Mouse (Mus musculus) kidney, embryonic 15.5 days (tissue): ENCODE data around the gene Crtac1. TPM values are rescaled to one million over a fixed set of nuclear protein-coding genes. Genes with fewer than 3 reads are reported as not detected.

Experiments used
- ATAC-seq: fragments of 200-750 bp; cut with Nextera tagmentation; replicated peaks from 2 replicates; pipeline ENCODE4 v1.8.0; 2017; ENCODE audit warnings: moderate TSS enrichment; ENCODE audit not compliant: low FRiP score
- H3K27ac ChIP-seq: fragments of 300-500 bp; sonication (generic); 2 replicates; pipeline ENCODE4 v1.5.1; 2015; ENCODE audit warnings: mild to moderate bottlenecking, inconsistent platforms
- H3K27me3 ChIP-seq: fragments of 300-500 bp; sonication (generic); 2 replicates; pipeline ENCODE4 v1.6.1; 2015; ENCODE audit warnings: inconsistent platforms
- H3K36me3 ChIP-seq: fragments of 300-500 bp; sonication (generic); 2 replicates; pipeline ENCODE4 v1.6.1; 2015; ENCODE audit warnings: inconsistent platforms
- H3K4me1 ChIP-seq: fragments of 300-500 bp; sonication (generic); 2 replicates; pipeline ENCODE4 v1.6.1; 2015; ENCODE audit warnings: inconsistent platforms
- H3K4me2 ChIP-seq: fragments of 300-500 bp; sonication (generic); 2 replicates; pipeline ENCODE4 v1.6.1; 2015; ENCODE audit warnings: moderate library complexity, mild to moderate bottlenecking, inconsistent platforms
- H3K4me3 ChIP-seq: fragments of 300-500 bp; sonication (generic); replicated peaks from 2 replicates; pipeline ENCODE4 v1.5.1; 2015; ENCODE audit warnings: mild to moderate bottlenecking, inconsistent platforms
- H3K9ac ChIP-seq: fragments of 300-500 bp; sonication (generic); 2 replicates; pipeline ENCODE4 v1.6.1; 2015; ENCODE audit warnings: mild to moderate bottlenecking, inconsistent platforms
- H3K9me3 ChIP-seq: fragments of 300-500 bp; sonication (generic); replicated peaks from 2 replicates; pipeline ENCODE4 v1.6.1; 2016; ENCODE audit warnings: inconsistent platforms
- WGBS: fragments of 180-500 bp; shearing (Covaris S2); methylation state at CpG from one replicate; pipeline ENCODE4 v1.1.7; 2015; ENCODE audit warnings: mixed read lengths; 5-methylcytosine and 5-hydroxymethylcytosine counted together
- polyA plus RNA-seq: library from polyadenylated mRNA; unstranded; fragments of >200 nt; fragmentation: Nextera tagmentation; extraction: Ambion mirVana; gene quantifications from 2 replicates; pipeline ENCODE4 v1.2.1, GENCODE M21; 2015

Gene Crtac1
- polyA plus RNA-seq, 1 experiment from 2014 or later = 7.0 TPM

DNA sequence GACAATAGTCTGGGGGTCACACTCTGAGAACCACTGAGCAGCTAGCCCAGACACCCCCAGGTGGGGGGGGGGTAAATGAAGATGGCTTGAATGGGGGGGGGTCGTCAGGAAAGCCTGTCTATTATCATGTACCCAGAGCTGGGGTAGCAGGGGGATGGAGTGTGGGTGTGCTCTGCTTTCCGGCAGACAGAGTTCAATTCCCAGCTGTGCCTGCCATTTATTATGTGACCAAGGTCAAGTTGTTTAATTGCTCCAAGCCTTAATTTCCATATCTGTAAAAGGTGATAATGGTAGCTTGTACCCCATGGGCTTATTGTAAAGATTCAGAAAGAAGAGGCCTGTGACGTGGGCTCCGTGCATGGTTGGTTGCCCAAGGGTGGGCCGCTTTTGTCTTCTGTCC, 109.6 kb downstream of the Crtac1 start:
- ATAC-seq = no peak
- Histone ChIP-seq H3K9me3 (no peaks in the 10 kb centered on the region), H3K9ac (no peak overlapping the region), H3K4me1 (no peaks in the 10 kb centered on the region), H3K36me3 (no peaks in the 10 kb centered on the region), H3K27me3 (peaks cover 5% of the 10 kb centered on the region; the same call in 1 of the 2 replicates), H3K4me2 (no peak overlapping the region), H3K4me3 (no peak overlapping the region), H3K27ac (no peak overlapping the region)
- WGBS = 55% methylated on average over 5 of the region's 5 CpGs

- 61% methylated on average over 18 of the region's 18 CpGs for WGBS
- no peak overlapping the region for H3K4me2 ChIP-seq
- no peak overlapping the region for H3K4me3 ChIP-seq
- no peaks in the 10 kb centered on the region for H3K36me3 ChIP-seq
- no peak overlapping the region for H3K9ac ChIP-seq
- no peak overlapping the region for H3K27ac ChIP-seq
- H3K9me3 ChIP-seq = no peaks in the 10 kb centered on the region
- ATAC-seq = no peak
- H3K27me3 ChIP-seq = no peaks in the 10 kb centered on the region
- peaks cover 14% of the 10 kb centered on the region; the same call in 1 of the 2 replicates for H3K4me1 ChIP-seq
Measured at GRCm38 (mm10) chr19:42317648-42318425, 113.7 kb downstream of the Crtac1 start.

GRCm38 (mm10) chr19:42316998-42317397, 114.6 kb downstream of the Crtac1 start:
- Histone ChIP-seq H3K27me3 (no peaks in the 10 kb centered on the region), H3K4me1 (peaks cover 14% of the 10 kb centered on the region; the same call in 1 of the 2 replicates), H3K36me3 (no peaks in the 10 kb centered on the region), H3K4me3 (no peak overlapping the region), H3K9ac (no peak overlapping the region), H3K9me3 (no peaks in the 10 kb centered on the region), H3K27ac (no peak overlapping the region), H3K4me2 (no peak overlapping the region)
- no peak for ATAC-seq
- WGBS = 67% methylated on average over 8 of the region's 8 CpGs

DNA sequence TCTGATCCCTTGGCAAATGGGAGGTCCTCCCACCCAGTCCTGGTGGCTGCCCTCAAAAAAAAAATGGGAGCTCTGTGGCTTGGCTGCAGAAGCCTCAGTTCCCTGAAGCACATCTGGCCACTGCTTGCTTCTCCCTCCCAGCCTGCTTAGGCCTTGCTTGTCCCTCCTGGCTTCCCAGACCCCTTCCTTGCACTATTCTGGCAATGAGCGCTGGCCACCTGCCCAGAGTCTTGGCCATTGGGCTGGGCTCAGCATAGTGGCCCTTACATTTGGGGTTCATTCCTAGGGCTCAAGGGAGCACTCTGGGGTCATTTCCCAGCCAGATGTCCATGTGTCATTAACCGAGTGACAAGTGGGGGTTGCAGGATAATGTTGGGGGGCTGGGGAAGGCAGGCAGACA, 115.1 kb downstream of the Crtac1 start:
- Histone ChIP-seq H3K4me3 (no peak overlapping the region), H3K9ac (no peak overlapping the region), H3K4me1 (peaks cover 14% of the 10 kb centered on the region; the same call in 1 of the 2 replicates), H3K36me3 (no peaks in the 10 kb centered on the region), H3K9me3 (no peaks in the 10 kb centered on the region), H3K27me3 (no peaks in the 10 kb centered on the region), H3K4me2 (no peak overlapping the region), H3K27ac (no peak overlapping the region)
- 80% methylated on average over 2 of the region's 2 CpGs for WGBS
- no peak for ATAC-seq

- Histone ChIP-seq H3K9me3 (no peaks in the 10 kb centered on the region), H3K27me3 (no peaks in the 10 kb centered on the region), H3K4me1 (peaks cover 14% of the 10 kb centered on the region; the same call in 1 of the 2 replicates), H3K4me3 (no peak overlapping the region), H3K4me2 (no peak overlapping the region), H3K9ac (no peak overlapping the region), H3K36me3 (no peaks in the 10 kb centered on the region), H3K27ac (no peak overlapping the region)
- ATAC-seq = peak; percentile 75; the same call in 1 of the 2 replicates
- 0% methylated on average over 1 of the region's 1 CpGs for WGBS
Measured at GRCm38 (mm10) chr19:42315914-42316313, 115.7 kb downstream of the Crtac1 start.

GRCm38 (mm10) chr19:42315070-42315679, 116.4 kb downstream of the Crtac1 start:
- WGBS = 42% methylated on average over 6 of the region's 6 CpGs
- Histone ChIP-seq H3K36me3 (no peaks in the 10 kb centered on the region), H3K27me3 (no peaks in the 10 kb centered on the region), H3K4me3 (no peak overlapping the region), H3K4me1 (peaks cover 14% of the 10 kb centered on the region; the same call in 1 of the 2 replicates), H3K27ac (no peak overlapping the region), H3K4me2 (no peak overlapping the region), H3K9ac (no peak overlapping the region), H3K9me3 (no peaks in the 10 kb centered on the region)
- no peak for ATAC-seq

DNA sequence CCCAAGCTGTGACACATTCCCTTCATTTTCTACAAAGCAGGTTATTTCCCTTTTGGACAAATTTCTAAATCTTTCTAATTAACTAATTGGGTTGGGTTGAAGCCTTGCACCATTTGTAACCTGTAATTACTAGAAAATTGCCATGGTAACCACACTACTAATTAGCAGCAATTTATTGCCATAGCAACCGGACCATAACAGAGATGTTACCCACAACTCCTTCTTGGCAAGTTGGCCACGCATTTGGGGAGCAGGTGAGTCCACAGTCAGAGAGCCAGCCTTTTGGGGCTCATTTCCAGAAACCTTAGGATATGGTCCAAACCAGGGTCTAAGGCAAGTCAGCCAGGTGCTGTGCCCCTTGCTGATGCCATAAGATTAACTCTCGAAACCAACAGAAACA, 119.4 kb downstream of the Crtac1 start:
- H3K9ac ChIP-seq = no peak overlapping the region
- 0 out of 2 replicates have a peak, but pooled peaks cover 2% of the 10 kb centered on the region for H3K27me3 ChIP-seq
- no peak overlapping the region for H3K27ac ChIP-seq
- peaks cover 15% of the 10 kb centered on the region for H3K4me1 ChIP-seq
- no peak for ATAC-seq
- H3K4me2 ChIP-seq = no peak overlapping the region
- no peak overlapping the region for H3K4me3 ChIP-seq
- WGBS = 73% methylated on average over 3 of the region's 3 CpGs
- no peaks in the 10 kb centered on the region for H3K36me3 ChIP-seq
- no peaks in the 10 kb centered on the region for H3K9me3 ChIP-seq

DNA sequence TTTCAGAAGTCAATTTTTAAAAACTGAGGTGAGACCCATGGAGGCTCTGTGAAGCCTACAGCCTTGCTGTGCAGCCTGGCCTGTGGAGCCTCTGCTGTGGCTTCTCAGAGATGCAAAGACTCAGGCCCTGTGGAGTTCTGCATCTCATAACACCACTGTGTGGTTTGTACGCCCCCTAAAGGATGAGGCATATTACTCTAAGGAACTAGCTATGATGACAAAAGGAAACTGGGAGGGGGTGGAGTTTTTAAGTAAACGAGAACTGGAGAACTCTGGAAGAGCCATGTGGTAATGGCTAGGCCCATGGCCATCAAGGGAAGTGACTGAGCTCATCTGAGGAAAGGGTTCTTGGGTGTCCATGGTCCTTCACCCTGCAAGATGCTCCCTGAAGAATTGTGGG, 120.3 kb downstream of the Crtac1 start:
- no peak overlapping the region for H3K4me3 ChIP-seq
- H3K27ac ChIP-seq = no peak overlapping the region
- no peak overlapping the region for H3K4me2 ChIP-seq
- H3K9me3 ChIP-seq = no peaks in the 10 kb centered on the region
- no peak overlapping the region for H3K9ac ChIP-seq
- no peak for ATAC-seq
- H3K4me1 ChIP-seq = peaks cover 20% of the 10 kb centered on the region
- H3K36me3 ChIP-seq = no peaks in the 10 kb centered on the region
- H3K27me3 ChIP-seq = 0 out of 2 replicates have a peak, but pooled peaks cover 2% of the 10 kb centered on the region
- 37% methylated on average over 2 of the region's 2 CpGs for WGBS

GRCm38 (mm10) chr19:42308931-42309330, 122.7 kb downstream of the Crtac1 start:
- H3K4me3 ChIP-seq = no peak overlapping the region
- H3K36me3 ChIP-seq = no peaks in the 10 kb centered on the region
- no peak overlapping the region for H3K9ac ChIP-seq
- H3K4me1 ChIP-seq = peaks cover 18% of the 10 kb centered on the region
- H3K9me3 ChIP-seq = no peaks in the 10 kb centered on the region
- ATAC-seq = no peak
- 86% methylated on average over 12 of the region's 12 CpGs for WGBS
- no peak overlapping the region for H3K27ac ChIP-seq
- H3K27me3 ChIP-seq = 0 out of 2 replicates have a peak, but pooled peaks cover 2% of the 10 kb centered on the region
- no peak overlapping the region for H3K4me2 ChIP-seq

- Histone ChIP-seq H3K36me3 (no peaks in the 10 kb centered on the region), H3K4me1 (peaks cover 18% of the 10 kb centered on the region), H3K27me3 (peaks cover 15% of the 10 kb centered on the region; the same call in 1 of the 2 replicates), H3K4me3 (no peak overlapping the region), H3K9ac (no peak overlapping the region), H3K4me2 (0 out of 2 replicates have a peak overlapping the region, but pooled peaks have one; percentile 9), H3K27ac (no peak overlapping the region), H3K9me3 (no peaks in the 10 kb centered on the region)
- 4% methylated on average over 8 of the region's 8 CpGs for WGBS
- ATAC-seq = 0 out of 2 replicates have a peak, but pooled peaks have one; percentile 61
Measured at GRCm38 (mm10) chr19:42307019-42307418, 124.6 kb downstream of the Crtac1 start.

DNA sequence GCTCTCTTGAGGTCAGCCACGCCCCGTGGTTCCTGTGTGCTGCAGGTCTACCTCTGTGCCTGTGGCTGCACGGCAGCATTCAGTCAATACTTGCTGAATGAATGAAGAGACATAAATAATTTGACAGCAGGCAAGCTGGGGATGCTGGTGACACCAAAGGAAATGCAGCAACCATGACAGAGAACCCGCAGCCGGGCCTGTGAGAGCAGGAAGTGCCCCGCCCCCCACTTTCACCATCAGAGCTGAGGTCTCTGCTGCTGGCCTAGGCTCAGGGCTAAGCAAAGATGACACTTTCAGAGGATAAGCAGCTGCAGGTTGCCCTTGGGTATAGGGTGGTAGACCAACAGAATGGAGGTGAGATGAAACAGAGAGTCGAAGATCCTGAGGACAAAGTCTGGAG, 125.4 kb downstream of the Crtac1 start:
- Histone ChIP-seq H3K36me3 (no peaks in the 10 kb centered on the region), H3K4me3 (no peak overlapping the region), H3K4me1 (peaks cover 18% of the 10 kb centered on the region), H3K27me3 (peaks cover 15% of the 10 kb centered on the region; the same call in 1 of the 2 replicates), H3K4me2 (no peak overlapping the region), H3K9me3 (no peaks in the 10 kb centered on the region), H3K9ac (no peak overlapping the region), H3K27ac (no peak overlapping the region)
- 40% methylated on average over 7 of the region's 7 CpGs for WGBS
- no peak for ATAC-seq

- Histone ChIP-seq H3K9ac (no peak overlapping the region), H3K36me3 (no peaks in the 10 kb centered on the region), H3K4me2 (no peak overlapping the region), H3K27me3 (peaks cover 15% of the 10 kb centered on the region; the same call in 1 of the 2 replicates), H3K27ac (no peak overlapping the region), H3K9me3 (no peaks in the 10 kb centered on the region), H3K4me3 (no peak overlapping the region), H3K4me1 (peaks cover 18% of the 10 kb centered on the region)
- no peak for ATAC-seq
- 55% methylated on average over 8 of the region's 8 CpGs for WGBS
Measured at GRCm38 (mm10) chr19:42305746-42306145, 125.8 kb downstream of the Crtac1 start.
